Mouse (Mus musculus): ENCODE data around the gene Apol6. TPM values are rescaled to one million over a fixed set of nuclear protein-coding genes. Genes with fewer than 3 reads are reported as not detected.

The Apol6 gene
- total RNA-seq, 1 experiment from 2014 or later, result 12.1 TPM

- no peak for DNase-seq
Observed at GRCm38 (mm10) chr15:77070745-77071268, 26.3 kb downstream of the Apol6 start.

- peak; percentile 46 for DNase-seq
Observed at GRCm38 (mm10) chr15:77071501-77071900, 27.0 kb downstream of the Apol6 start.

GRCm38 (mm10) chr15:77072556-77073163 is 28.1 kb downstream of the Apol6 start:
- no peak for DNase-seq

GRCm38 (mm10) chr15:77076523-77076922 is 32.0 kb downstream of the Apol6 start:
- peak; percentile 40 for DNase-seq

GRCm38 (mm10) chr15:77077906-77078305 is 33.4 kb downstream of the Apol6 start:
- no peak for DNase-seq

GRCm38 (mm10) chr15:77078786-77079185 is 34.3 kb downstream of the Apol6 start:
- DNase-seq, result no peak

GRCm38 (mm10) chr15:77079256-77079822 is 34.8 kb downstream of the Apol6 start:
- DNase-seq, result no peak

GRCm38 (mm10) chr15:77079890-77080361 is 35.4 kb downstream of the Apol6 start:
- DNase-seq, result peak; percentile 37

GRCm38 (mm10) chr15:77080684-77081254 is 36.2 kb downstream of the Apol6 start:
- DNase-seq, result peak; percentile 26

- peak; percentile 45 for DNase-seq
Observed at GRCm38 (mm10) chr15:77081454-77081853, 36.9 kb downstream of the Apol6 start.

GRCm38 (mm10) chr15:77085818-77086217 is 41.3 kb downstream of the Apol6 start:
- DNase-seq, result peak; percentile 89

GRCm38 (mm10) chr15:77086488-77086887 is 42.0 kb downstream of the Apol6 start:
- DNase-seq, result no peak

- DNase-seq, result no peak
Observed at GRCm38 (mm10) chr15:77089249-77089648, 44.7 kb downstream of the Apol6 start.

GRCm38 (mm10) chr15:77090531-77090930 is 46.0 kb downstream of the Apol6 start:
- DNase-seq, result no peak

- no peak for DNase-seq
Observed at GRCm38 (mm10) chr15:77091394-77091793, 46.9 kb downstream of the Apol6 start.

GRCm38 (mm10) chr15:77094431-77094830 is 49.9 kb downstream of the Apol6 start:
- no peak for DNase-seq

GRCm38 (mm10) chr15:77095216-77095615 is 50.7 kb downstream of the Apol6 start:
- peak; percentile 35 for DNase-seq

- DNase-seq, result no peak
Observed at GRCm38 (mm10) chr15:77097358-77097757, 52.8 kb downstream of the Apol6 start.

GRCm38 (mm10) chr15:77099756-77100155 is 55.2 kb downstream of the Apol6 start:
- no peak for DNase-seq

GRCm38 (mm10) chr15:77102685-77103084 is 58.2 kb downstream of the Apol6 start:
- no peak for DNase-seq

- DNase-seq, result no peak
Observed at GRCm38 (mm10) chr15:77104349-77105158, 60.0 kb downstream of the Apol6 start.

- no peak for DNase-seq
Observed at GRCm38 (mm10) chr15:77105273-77105672, 60.7 kb downstream of the Apol6 start.
